Mouse (Mus musculus) CH12.LX (cell line): ENCODE results near the gene Acp7. TPM values are rescaled to one million over a fixed set of nuclear protein-coding genes. Genes with fewer than 3 reads are reported as not detected.

ENCODE experiments used
- DNase-seq: peaks from one replicate; pipeline ENCODE4 v3.0.0-alpha.2; 2013; ENCODE audit errors: extremely low read depth
- H3K27ac ChIP-seq: 2 replicates; pipeline ENCODE4 v1.5.1; 2012; ENCODE audit warnings: low read depth, mild to moderate bottlenecking, control low read depth, moderate library complexity; ENCODE audit not compliant: insufficient read depth
- H3K27me3 ChIP-seq: replicated peaks from 2 replicates; pipeline ENCODE3; 2012; ENCODE audit warnings: inconsistent platforms
- H3K36me3 ChIP-seq, 2 experiments: replicated peaks in 1 of 2; 2 replicates each; pipeline versions ENCODE3 to v1.6.1; 2012; ENCODE audit warnings: inconsistent platforms in 1 of 2, low read length in 1 of 2, mild to moderate bottlenecking in 1 of 2, mixed read lengths in 1 of 2, moderate library complexity in 1 of 2; ENCODE audit not compliant: control insufficient read depth in 1 of 2, insufficient read depth in 1 of 2
- H3K4me1 ChIP-seq, 2 experiments: 2 replicates each; pipeline ENCODE4 v1.6.1; 2012; ENCODE audit warnings: inconsistent platforms in 1 of 2, moderate library complexity in 1 of 2; ENCODE audit not compliant: insufficient read depth in 2 of 2, control insufficient read depth in 1 of 2
- H3K4me2 ChIP-seq: 2 replicates; pipeline ENCODE4 v1.6.1; 2012; ENCODE audit warnings: low read depth, mild to moderate bottlenecking, control low read depth; ENCODE audit not compliant: poor library complexity, insufficient read depth, severe bottlenecking
- H3K4me3 ChIP-seq, 3 experiments: fragments of 150-350 bp in 1 of 3; sonication (generic) in 1 of 3; replicated peaks in 1 of 3; 2 replicates each; pipeline versions ENCODE3 to v1.5.1; 2011 to 2012; ENCODE audit warnings: low read depth in 2 of 3, low read length in 2 of 3, mild to moderate bottlenecking in 2 of 3, moderate library complexity in 2 of 3, control low read depth in 1 of 3, improper control_type of control experiment in 1 of 3, inconsistent platforms in 1 of 3, mixed read lengths in 1 of 3; ENCODE audit not compliant: poor library complexity in 1 of 3
- H3K79me2 ChIP-seq: replicated peaks from 2 replicates; pipeline ENCODE4 v1.6.1; 2012; ENCODE audit warnings: mild to moderate bottlenecking, moderate library complexity; ENCODE audit not compliant: control insufficient read depth, poor library complexity, insufficient read depth, severe bottlenecking; ENCODE audit errors: extremely low read depth
- H3K9ac ChIP-seq: 2 replicates; pipeline ENCODE4 v1.6.1; 2012; ENCODE audit warnings: low read depth, mild to moderate bottlenecking, control low read depth, moderate library complexity; ENCODE audit not compliant: insufficient read depth
- H3K9me3 ChIP-seq: replicated peaks from 2 replicates; pipeline ENCODE3; 2012; ENCODE audit warnings: low read length, inconsistent platforms, mixed read lengths
- BHLHE40 ChIP-seq: IDR thresholded peaks from 2 replicates; pipeline ENCODE4 v1.6.1; 2011; ENCODE audit warnings: mild to moderate bottlenecking, low read depth, low read length, improper control_type of control experiment
- CHD1 ChIP-seq: IDR thresholded peaks from 2 replicates; pipeline ENCODE4 v1.6.1; 2012; ENCODE audit warnings: low read depth, low read length, improper control_type of control experiment, inconsistent platforms
- CHD2 ChIP-seq: IDR thresholded peaks from 2 replicates; pipeline ENCODE4 v1.6.1; 2011; ENCODE audit warnings: low read length, improper control_type of control experiment
- ELF1 ChIP-seq: IDR thresholded peaks from 2 replicates; pipeline ENCODE4 v1.6.1; 2014; ENCODE audit warnings: low read depth, mild to moderate bottlenecking, inconsistent platforms, low read length, improper control_type of control experiment
- EP300 ChIP-seq: IDR thresholded peaks from 2 replicates; pipeline ENCODE4 v1.6.1; 2011; ENCODE audit warnings: low read length, improper control_type of control experiment
- GABPA ChIP-seq: IDR thresholded peaks from 2 replicates; pipeline ENCODE4 v1.6.1; 2012; ENCODE audit warnings: low read depth, low read length, improper control_type of control experiment, inconsistent platforms; ENCODE audit not compliant: insufficient replicate concordance
- HCFC1 ChIP-seq: IDR thresholded peaks from 2 replicates; pipeline ENCODE4 v1.6.1; 2012; ENCODE audit warnings: low read depth, mild to moderate bottlenecking, inconsistent platforms, low read length, improper control_type of control experiment
- JUN ChIP-seq: IDR thresholded peaks from 2 replicates; pipeline ENCODE4 v1.6.1; 2011; ENCODE audit warnings: low read depth, mild to moderate bottlenecking, low read length, improper control_type of control experiment, moderate library complexity; ENCODE audit not compliant: insufficient read depth
- JUND ChIP-seq: conservative IDR thresholded peaks from 2 replicates; pipeline ENCODE4 v1.6.1; 2011; ENCODE audit warnings: low read depth, low read length, improper control_type of control experiment
- MAFK ChIP-seq: IDR thresholded peaks from 2 replicates; pipeline ENCODE4 v1.6.1; 2011; ENCODE audit warnings: low read length, improper control_type of control experiment; ENCODE audit not compliant: insufficient replicate concordance
- MAX ChIP-seq: IDR thresholded peaks from 2 replicates; pipeline ENCODE4 v1.6.1; 2011; ENCODE audit warnings: low read length, improper control_type of control experiment
- MEF2A ChIP-seq: IDR thresholded peaks from 2 replicates; pipeline ENCODE4 v1.6.1; 2014; ENCODE audit warnings: low read depth, mild to moderate bottlenecking, inconsistent platforms, low read length, improper control_type of control experiment, borderline replicate concordance
- MYC ChIP-seq: IDR thresholded peaks from 2 replicates; pipeline ENCODE4 v1.6.1; 2011; ENCODE audit warnings: low read depth, mild to moderate bottlenecking, improper control_type of control experiment, low read length
- NELFE ChIP-seq: IDR thresholded peaks from 2 replicates; pipeline ENCODE4 v1.6.1; 2011; ENCODE audit warnings: low read depth, low read length, improper control_type of control experiment
- PAX5 ChIP-seq: IDR thresholded peaks from 2 replicates; pipeline ENCODE4 v1.6.1; 2012; ENCODE audit warnings: low read length, inconsistent platforms, mixed read lengths
- POLR2A ChIP-seq: IDR thresholded peaks from 2 replicates; pipeline ENCODE4 v1.6.1; 2011; ENCODE audit warnings: low read depth, mild to moderate bottlenecking, improper control_type of control experiment, low read length
- POLR2AphosphoS2 ChIP-seq: IDR thresholded peaks from 2 replicates; pipeline ENCODE4 v1.6.1; 2011; ENCODE audit warnings: low read depth, low read length, improper control_type of control experiment
- TBP ChIP-seq: conservative IDR thresholded peaks from 2 replicates; pipeline ENCODE4 v1.6.1; 2011; ENCODE audit warnings: low read depth, low read length, improper control_type of control experiment
- USF2 ChIP-seq: conservative IDR thresholded peaks from 2 replicates; pipeline ENCODE4 v1.6.1; 2011; ENCODE audit warnings: low read depth, low read length, improper control_type of control experiment
- ZC3H11A ChIP-seq: IDR thresholded peaks from 2 replicates; pipeline ENCODE4 v1.6.1; 2012; ENCODE audit warnings: low read depth, mild to moderate bottlenecking, inconsistent platforms, low read length, improper control_type of control experiment
- dilution Hi-C: fragments of 300-500 bp; cut with MboI; formaldehyde crosslinking; loops from 2 replicates; pipeline ENCODE4 v1.14.3; 2020; ENCODE audit warnings: low sequenced_read_pairs; ENCODE audit not compliant: extremely low pct_unique_long_range_greater_than_20kb, extremely low pct_ligation_motif_present
- in situ Hi-C: fragments of 300-500 bp; cut with MboI; formaldehyde crosslinking; loops from 3 replicates; pipeline ENCODE4 v1.14.3; 2019; ENCODE audit warnings: low sequenced_read_pairs, low pct_ligation_motif_present, low pct_unique_long_range_greater_than_20kb, mixed read lengths
- polyA plus RNA-seq: library from polyadenylated mRNA; unstranded; fragments of >175 nt; gene quantifications from 2 replicates; pipeline ENCODE4 v1.2.1, GENCODE M21; 2012; ENCODE audit warnings: low read depth; ENCODE audit not compliant: insufficient read length
- total RNA-seq, 2 experiments: library from RNA; depleted of rRNA; stranded (reverse); fragments of 300-350 nt in 1 of 2; fragments of >200 nt in 1 of 2; gene quantifications; 2 replicates each; pipeline ENCODE4 v1.2.3; 2012 to 2014

The Acp7 gene
- total and polyA plus RNA-seq, 3 experiments = not detected

GRCm38 (mm10) chr7:28561967-28562366, 69.2 kb downstream of the Acp7 start:
- dilution Hi-C loops = no loop called here
- peaks cover 73 to 93% of the 10 kb centered on the region in 2 experiments for H3K36me3 ChIP-seq

GRCm38 (mm10) chr7:28560856-28561255, 70.3 kb downstream of the Acp7 start:
- in situ Hi-C loops (no loop called here), dilution Hi-C loops (no loop called here)
- TF ChIP-seq CHD1 (no peak), TBP (no peak), POLR2A (no peak), NELFE (no peak), POLR2AphosphoS2 (no peak), ZC3H11A (no peak), JUN (no peak), JUND (no peak), MAX (no peak), BHLHE40 (no peak), HCFC1 (no peak), MAFK (no peak), CHD2 (no peak), USF2 (no peak), GABPA (no peak), MYC (no peak), MEF2A (no peak), ELF1 (no peak), PAX5 (no peak)
- no peak overlapping the region for H3K4me2 ChIP-seq
- no peaks in the 10 kb centered on the region for H3K9me3 ChIP-seq
- no peaks in the 10 kb centered on the region for H3K79me2 ChIP-seq
- no peak overlapping the region for H3K4me3 ChIP-seq
- H3K27ac ChIP-seq = no peak overlapping the region
- no peak overlapping the region for H3K9ac ChIP-seq
- DNase-seq = no peak
- peaks cover 0 to 25% of the 10 kb centered on the region in 2 experiments; a peak in 2 of 4 replicates for H3K4me1 ChIP-seq
- H3K27me3 ChIP-seq = no peaks in the 10 kb centered on the region
- H3K36me3 ChIP-seq = peaks cover 62 to 84% of the 10 kb centered on the region in 2 experiments

More at GRCm38 (mm10) chr7:28561967-28562366, 69.2 kb downstream of the Acp7 start:
- H3K27ac ChIP-seq = no peak overlapping the region
- no peak overlapping the region for H3K4me3 ChIP-seq
- H3K9me3 ChIP-seq = no peaks in the 10 kb centered on the region
- H3K9ac ChIP-seq = no peak overlapping the region
- no peak overlapping the region for H3K4me2 ChIP-seq
- H3K27me3 ChIP-seq = no peaks in the 10 kb centered on the region
- H3K79me2 ChIP-seq = no peaks in the 10 kb centered on the region
- DNase-seq = no peak
- peaks cover 0 to 17% of the 10 kb centered on the region in 2 experiments; a peak in 2 of 4 replicates for H3K4me1 ChIP-seq
- TF ChIP-seq EP300 = no peak
- TF ChIP-seq CHD2 = no peak
- in situ Hi-C loops = no loop called here
